Mouse (Mus musculus): ENCODE results near the gene S1pr2. TPM values are rescaled to one million over a fixed set of nuclear protein-coding genes. Genes with fewer than 3 reads are reported as not detected.

The S1pr2 gene
- total and polyA plus RNA-seq, 2 experiments from 2014 or later: 4.0 to 5.1 TPM

DNA sequence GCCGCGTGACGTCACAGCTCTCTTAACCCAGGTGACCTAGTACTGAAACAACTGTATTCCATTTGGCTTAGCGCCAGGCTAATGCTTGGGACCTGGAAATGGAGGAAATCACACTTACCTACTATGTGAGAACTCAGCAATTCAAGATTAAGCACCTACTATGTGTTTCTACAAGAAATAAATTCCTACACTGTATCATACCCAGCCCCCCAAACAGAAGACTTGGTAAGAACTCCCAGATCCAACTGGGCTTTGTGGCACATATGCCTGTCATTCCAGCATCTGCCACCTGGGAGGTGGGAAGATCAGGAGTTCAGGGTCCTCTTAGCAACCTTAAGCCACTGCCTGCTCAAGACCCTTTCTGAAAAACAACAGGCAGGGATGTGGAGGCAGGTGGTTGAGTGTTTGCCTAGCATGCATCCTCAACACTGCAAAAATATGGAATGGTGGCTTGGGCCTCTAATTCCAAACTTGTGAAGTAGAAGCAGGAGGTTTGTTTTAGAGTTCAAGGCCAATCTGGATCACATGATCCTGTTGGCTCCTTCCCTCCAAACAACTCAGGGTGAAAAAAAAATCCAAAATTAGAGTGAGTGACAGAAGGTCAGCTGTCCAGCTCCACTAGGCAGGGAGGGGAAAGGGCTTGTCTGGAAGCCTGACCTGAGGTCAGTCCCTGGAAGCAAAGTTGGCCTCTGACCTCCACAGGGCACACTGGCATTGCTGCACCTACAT lies 544 bp upstream of the S1pr2 start:
- Histone ChIP-seq H3K27ac (ENCODE audit: low read depth, low read length) (no peak overlapping the region), H3K4me3 (ENCODE audit: low read depth, low read length) (peak overlapping the region; percentile 65), H3K9ac (peak overlapping the region; percentile 70), H3K27me3 (ENCODE audit: insufficient read depth, low read length) (no peaks in the 10 kb centered on the region), H3K4me1 (ENCODE audit: insufficient read depth) (0 out of 2 replicates have a peak, but pooled peaks cover 10% of the 10 kb centered on the region), H3K9me3 (ENCODE audit: low read length) (no peaks in the 10 kb centered on the region), H3K36me3 (ENCODE audit: insufficient read depth) (no peaks in the 10 kb centered on the region), H3K4me2 (ENCODE audit: low read depth) (peak overlapping the region; percentile 100)
- no peak for ATAC-seq
- 1% methylated on average over 4 of the region's 4 CpGs for WGBS
- 0 out of 2 replicates have a peak, but pooled peaks have one; percentile 10 for TF ChIP-seq CTCF (IDR thresholded peaks at IDR 0.05; ENCODE audit: low read depth)
- no peak for DNase-seq

DNA sequence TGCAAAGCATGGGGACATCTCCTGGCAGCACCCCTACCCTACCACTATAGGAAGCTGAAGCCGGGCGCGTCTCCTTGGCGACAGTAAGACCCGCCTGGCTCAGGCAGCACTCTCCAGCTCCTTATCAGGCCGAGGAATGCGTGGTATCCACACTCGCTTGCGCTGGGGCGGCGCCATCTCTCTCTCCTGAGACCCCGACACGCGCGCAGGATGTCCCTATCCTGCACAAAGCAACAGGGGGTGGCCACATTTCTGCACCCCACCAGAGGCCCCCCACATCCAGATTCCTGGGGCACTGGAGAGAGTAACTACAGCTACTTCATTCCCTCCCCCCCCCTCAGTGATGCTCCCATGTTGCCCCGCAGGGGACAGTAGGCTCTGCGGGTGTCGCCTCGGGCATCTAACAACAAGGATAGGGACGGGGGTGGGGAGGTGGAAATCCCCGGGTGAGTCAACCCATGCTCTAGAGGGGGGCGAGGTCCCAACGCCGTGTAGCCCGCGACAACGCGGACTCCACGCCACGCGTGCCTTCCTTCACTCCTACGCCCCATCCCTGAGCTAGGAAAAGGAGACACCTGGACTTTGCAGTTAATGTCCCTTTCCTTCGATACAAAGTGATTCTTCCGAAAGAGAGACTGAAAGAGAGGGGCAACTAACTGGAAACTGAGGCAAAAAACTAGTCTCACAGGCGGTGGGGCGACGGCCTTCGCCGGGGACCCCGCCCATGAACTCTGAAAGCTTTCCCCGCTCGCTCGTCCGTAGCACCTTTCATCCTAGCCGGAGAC lies 958 bp downstream of the S1pr2 start:
- Histone ChIP-seq H3K9ac (peak overlapping the region; percentile 70), H3K27me3 (ENCODE audit: insufficient read depth, low read length) (no peaks in the 10 kb centered on the region), H3K4me2 (ENCODE audit: low read depth) (peak overlapping the region; percentile 100), H3K4me3 (ENCODE audit: low read depth, low read length) (peak overlapping the region; percentile 65), H3K4me1 (ENCODE audit: insufficient read depth) (0 out of 2 replicates have a peak, but pooled peaks cover 10% of the 10 kb centered on the region), H3K27ac (ENCODE audit: low read depth, low read length) (no peak overlapping the region), H3K36me3 (ENCODE audit: insufficient read depth) (no peaks in the 10 kb centered on the region), H3K9me3 (ENCODE audit: low read length) (no peaks in the 10 kb centered on the region)
- 1% methylated on average over 44 of the region's 45 CpGs for WGBS
- no peak for TF ChIP-seq CTCF (IDR thresholded peaks at IDR 0.05; ENCODE audit: low read depth)
- ATAC-seq (peak; percentile 71), DNase-seq (peak; percentile 64)

DNA sequence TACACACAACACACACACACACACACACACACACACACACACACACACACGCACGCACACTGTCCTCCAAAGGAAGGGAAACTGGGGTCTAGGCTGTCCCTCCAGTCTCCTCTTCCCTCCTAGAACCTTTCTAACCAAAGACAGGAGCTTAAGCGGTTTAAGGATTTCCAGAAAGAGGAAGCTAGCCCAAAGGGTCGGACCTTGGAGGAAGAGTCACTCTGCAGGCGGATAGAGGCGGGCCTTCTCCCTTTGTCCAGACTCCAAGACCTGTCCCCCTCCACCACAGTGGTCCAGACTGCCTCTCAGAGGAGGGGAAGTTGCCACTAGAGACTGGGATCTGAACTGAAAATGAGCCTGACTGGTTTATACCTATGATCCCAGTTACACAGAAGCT lies 2.9 kb downstream of the S1pr2 start:
- WGBS: 50% methylated on average over 6 of the region's 6 CpGs
- no peak for DNase-seq
- no peak for ATAC-seq

DNA sequence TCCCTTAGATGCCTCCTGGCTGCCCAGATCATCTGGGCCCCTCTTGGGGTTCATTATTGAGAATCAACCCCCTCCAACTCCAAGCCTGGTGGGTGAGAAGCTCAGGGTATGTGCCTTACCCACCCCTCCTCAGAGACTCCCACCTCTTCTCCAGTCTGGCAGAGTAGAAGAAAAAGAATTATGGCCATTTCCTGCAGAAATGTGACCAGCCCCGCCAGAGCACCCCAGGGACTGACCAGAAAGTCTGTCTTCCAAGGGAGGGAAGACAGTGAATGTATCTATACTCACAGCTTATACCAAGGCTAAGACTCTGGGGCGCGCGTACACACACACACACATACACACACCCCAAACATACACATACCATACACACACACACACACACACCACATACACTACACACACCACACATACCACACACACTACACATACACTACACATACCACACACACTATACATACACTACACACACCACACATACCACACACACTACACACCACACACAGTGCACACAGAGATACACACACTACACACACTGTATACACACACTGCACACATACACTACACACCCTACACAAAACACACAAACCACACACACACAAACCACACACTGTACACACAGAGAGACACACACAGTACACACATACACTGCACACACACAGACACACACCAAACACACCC lies 3.4 kb downstream of the S1pr2 start:
- TF ChIP-seq CTCF (IDR thresholded peaks at IDR 0.05; ENCODE audit: low read depth): no peak
- ATAC-seq: no peak
- H3K36me3 ChIP-seq (ENCODE audit: insufficient read depth): no peaks in the 10 kb centered on the region
- H3K27me3 ChIP-seq (ENCODE audit: insufficient read depth, low read length): no peaks in the 10 kb centered on the region
- H3K9me3 ChIP-seq (ENCODE audit: low read length): no peaks in the 10 kb centered on the region
- H3K4me2 ChIP-seq (ENCODE audit: low read depth): no peak overlapping the region
- WGBS: 93% methylated on average over 4 of the region's 4 CpGs
- DNase-seq: no peak
- H3K4me3 ChIP-seq (ENCODE audit: low read depth, low read length): no peak overlapping the region
- H3K9ac ChIP-seq: no peak overlapping the region
- no peak overlapping the region for H3K27ac ChIP-seq (ENCODE audit: low read depth, low read length)
- 0 out of 2 replicates have a peak, but pooled peaks cover 10% of the 10 kb centered on the region for H3K4me1 ChIP-seq (ENCODE audit: insufficient read depth)

More for the DNA sequence above, 2.9 kb downstream of the S1pr2 start:
- no peaks in the 10 kb centered on the region for H3K9me3 ChIP-seq (ENCODE audit: low read length)
- TF ChIP-seq CTCF (IDR thresholded peaks at IDR 0.05; ENCODE audit: low read depth): no peak
- H3K27ac ChIP-seq (ENCODE audit: low read depth, low read length): no peak overlapping the region
- no peaks in the 10 kb centered on the region for H3K27me3 ChIP-seq (ENCODE audit: insufficient read depth, low read length)
- H3K36me3 ChIP-seq (ENCODE audit: insufficient read depth): no peaks in the 10 kb centered on the region
- H3K4me1 ChIP-seq (ENCODE audit: insufficient read depth): 0 out of 2 replicates have a peak, but pooled peaks cover 10% of the 10 kb centered on the region
- H3K4me2 ChIP-seq (ENCODE audit: low read depth): no peak overlapping the region
- H3K4me3 ChIP-seq (ENCODE audit: low read depth, low read length): no peak overlapping the region
- no peak overlapping the region for H3K9ac ChIP-seq

DNA sequence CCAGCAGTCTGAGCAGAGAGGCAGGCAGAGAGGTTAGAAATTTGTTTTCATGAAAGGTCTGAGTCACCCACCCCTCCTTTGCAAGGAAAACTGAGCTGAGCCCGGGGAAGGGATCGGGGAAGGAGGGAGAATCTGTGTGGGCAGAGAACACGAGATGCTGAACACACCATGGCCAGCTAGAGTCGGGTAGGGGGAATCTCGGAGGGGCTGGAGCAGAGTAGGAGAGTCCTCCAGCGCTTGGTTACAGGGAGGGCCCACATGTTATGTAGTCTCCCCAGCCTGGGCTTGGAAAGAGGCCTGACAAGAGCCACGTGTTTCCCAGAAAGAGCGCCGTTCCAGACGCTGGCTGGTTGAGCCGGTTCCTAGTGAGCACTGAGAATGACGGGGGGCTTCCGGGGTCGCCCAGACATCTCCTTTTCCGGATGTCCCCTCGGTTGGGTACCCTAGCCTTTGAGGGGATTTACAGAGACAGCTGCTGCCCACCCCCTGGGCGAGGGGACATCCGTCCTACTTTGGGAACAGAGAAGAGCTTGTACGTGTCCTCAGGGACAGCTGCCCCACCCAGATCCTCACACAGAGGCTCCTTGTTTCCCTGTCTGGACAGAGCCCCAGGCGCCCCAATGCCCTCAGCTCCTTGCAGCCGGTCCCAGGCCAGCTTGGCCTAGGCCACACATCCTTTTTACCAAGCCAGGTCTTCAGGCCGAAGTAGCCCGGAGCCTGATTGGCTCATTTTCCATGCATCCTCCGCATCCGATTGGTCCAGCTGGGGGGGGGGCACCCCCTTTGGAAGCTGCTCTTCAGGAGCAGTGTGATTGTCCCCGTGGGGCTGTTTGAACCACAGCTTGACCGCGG lies 4.2 kb downstream of the S1pr2 start:
- Histone ChIP-seq H3K4me1 (ENCODE audit: insufficient read depth) (0 out of 2 replicates have a peak, but pooled peaks cover 10% of the 10 kb centered on the region), H3K9me3 (ENCODE audit: low read length) (no peaks in the 10 kb centered on the region), H3K9ac (no peak overlapping the region), H3K4me3 (ENCODE audit: low read depth, low read length) (no peak overlapping the region), H3K27me3 (ENCODE audit: insufficient read depth, low read length) (no peaks in the 10 kb centered on the region), H3K27ac (ENCODE audit: low read depth, low read length) (no peak overlapping the region; the same call in 1 of the 2 replicates), H3K36me3 (ENCODE audit: insufficient read depth) (peaks cover 5% of the 10 kb centered on the region; the same call in 1 of the 2 replicates), H3K4me2 (ENCODE audit: low read depth) (peak overlapping the region; percentile 2; the same call in 1 of the 2 replicates)
- WGBS: 35% methylated on average over 28 of the region's 28 CpGs
- DNase-seq (peak; percentile 49), ATAC-seq (peak; percentile 60)
- TF ChIP-seq CTCF (IDR thresholded peaks at IDR 0.05; ENCODE audit: low read depth): no peak

DNA sequence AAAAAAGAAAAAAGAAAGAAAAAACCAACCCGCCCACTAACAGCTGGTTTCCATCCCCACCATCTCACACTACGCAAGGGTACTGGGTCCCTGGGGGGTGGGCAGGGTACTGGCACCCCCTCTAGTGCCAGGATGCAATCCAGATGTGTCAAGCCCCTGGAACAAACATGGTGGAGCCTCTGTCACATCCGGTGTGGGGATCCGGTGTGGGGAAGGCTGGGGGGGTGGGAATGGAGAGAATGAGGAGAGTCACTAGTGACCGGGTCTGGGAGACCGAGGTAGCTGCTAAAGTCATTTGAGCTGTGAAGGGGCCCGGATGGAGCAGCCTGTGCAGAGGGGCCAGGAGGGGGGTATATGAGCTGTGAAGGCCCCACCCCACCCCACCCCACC lies 4.8 kb downstream of the S1pr2 start:
- H3K4me1 ChIP-seq (ENCODE audit: insufficient read depth): 0 out of 2 replicates have a peak, but pooled peaks cover 8% of the 10 kb centered on the region
- ATAC-seq (no peak), DNase-seq (no peak)
- 0 out of 2 replicates have a peak overlapping the region, but pooled peaks have one; percentile 2 for H3K4me2 ChIP-seq (ENCODE audit: low read depth)
- no peak overlapping the region for H3K4me3 ChIP-seq (ENCODE audit: low read depth, low read length)
- TF ChIP-seq CTCF (IDR thresholded peaks at IDR 0.05; ENCODE audit: low read depth): no peak
- H3K36me3 ChIP-seq (ENCODE audit: insufficient read depth): peaks cover 5% of the 10 kb centered on the region; the same call in 1 of the 2 replicates
- WGBS: 82% methylated on average over 7 of the region's 7 CpGs
- peak overlapping the region; percentile 9; the same call in 1 of the 2 replicates for H3K27ac ChIP-seq (ENCODE audit: low read depth, low read length)
- H3K9ac ChIP-seq: no peak overlapping the region
- no peaks in the 10 kb centered on the region for H3K9me3 ChIP-seq (ENCODE audit: low read length)
- no peaks in the 10 kb centered on the region for H3K27me3 ChIP-seq (ENCODE audit: insufficient read depth, low read length)

All from forebrain, postnatal 0 days (tissue).